Mouse (Mus musculus) inflammation-experienced regulatory T-cells, adult 6 months (primary cell): ENCODE results near the gene Copz1. TPM values are rescaled to one million over a fixed set of nuclear protein-coding genes. Genes with fewer than 3 reads are reported as not detected.
A peak's percentile ranks its signal among the peaks of the same experiment; 100 is the strongest.

Experiments
- ATAC-seq: one replicate; pipeline ENCODE4 v1.8.0; 2017
- polyA plus RNA-seq, 3 experiments: library from polyadenylated mRNA; unstranded; fragments of 100-300 nt; shearing (Covaris generic); gene quantifications; one replicate each; pipeline ENCODE4 v1.2.1; 2017

Copz1 gene
- polyA plus RNA-seq, 3 experiments from 2014 or later, result 216 to 248 (median 223) TPM

GRCm38 (mm10) chr15:103293375-103293774 lies 20.9 kb downstream of the Copz1 start:
- ATAC-seq, result no peak

- ATAC-seq, result no peak
Observed at GRCm38 (mm10) chr15:103294649-103295048, 22.1 kb downstream of the Copz1 start.

GRCm38 (mm10) chr15:103295851-103296250 lies 23.3 kb downstream of the Copz1 start:
- no peak for ATAC-seq

GRCm38 (mm10) chr15:103297313-103297712 lies 24.8 kb downstream of the Copz1 start:
- ATAC-seq, result no peak

GRCm38 (mm10) chr15:103298026-103298425 lies 25.5 kb downstream of the Copz1 start:
- ATAC-seq, result no peak

- no peak for ATAC-seq
Observed at GRCm38 (mm10) chr15:103298861-103299616, 26.5 kb downstream of the Copz1 start.

GRCm38 (mm10) chr15:103299644-103300043 lies 27.1 kb downstream of the Copz1 start:
- no peak for ATAC-seq

GRCm38 (mm10) chr15:103300067-103300471 lies 27.6 kb downstream of the Copz1 start:
- no peak for ATAC-seq

- no peak for ATAC-seq
Observed at GRCm38 (mm10) chr15:103300560-103300959, 28.0 kb downstream of the Copz1 start.

GRCm38 (mm10) chr15:103301046-103301445 lies 28.5 kb downstream of the Copz1 start:
- ATAC-seq, result no peak

GRCm38 (mm10) chr15:103301547-103302340 lies 29.2 kb downstream of the Copz1 start:
- no peak for ATAC-seq

GRCm38 (mm10) chr15:103302341-103303021 lies 30.0 kb downstream of the Copz1 start:
- no peak for ATAC-seq

GRCm38 (mm10) chr15:103303916-103304615 lies 31.6 kb downstream of the Copz1 start:
- no peak for ATAC-seq

GRCm38 (mm10) chr15:103304616-103304969 lies 32.1 kb downstream of the Copz1 start:
- no peak for ATAC-seq

GRCm38 (mm10) chr15:103305070-103305678 lies 32.7 kb downstream of the Copz1 start:
- peak; percentile 92 for ATAC-seq

GRCm38 (mm10) chr15:103305792-103306645 lies 33.5 kb downstream of the Copz1 start:
- ATAC-seq, result no peak

GRCm38 (mm10) chr15:103307125-103307524 lies 34.6 kb downstream of the Copz1 start:
- ATAC-seq, result peak; percentile 61

- ATAC-seq, result no peak
Observed at GRCm38 (mm10) chr15:103308056-103308875, 35.8 kb downstream of the Copz1 start.

- ATAC-seq, result no peak
Observed at GRCm38 (mm10) chr15:103308876-103309580, 36.5 kb downstream of the Copz1 start.
